Mouse (Mus musculus) spleen, adult 12 weeks (tissue): Measurements from ENCODE around the gene Rex1bd.

Source experiments
- DNase-seq: peaks from one replicate; pipeline ENCODE4 v3.0.0; 2022; ENCODE audit warnings: low spot score

Gene Rex1bd

GRCm38 (mm10) chr8:70477269-70477982 lies 29.1 kb downstream of the Rex1bd start:
- DNase-seq: no peak

- DNase-seq: peak; percentile 98
Measured at GRCm38 (mm10) chr8:70476333-70477268, 30.0 kb downstream of the Rex1bd start, which contains the start of gene Klhl26. Klhl26 (minus strand) TSS chr8:70476968.

- no peak for DNase-seq
Measured at GRCm38 (mm10) chr8:70471856-70472255, 34.7 kb downstream of the Rex1bd start.

GRCm38 (mm10) chr8:70469938-70470337 lies 36.6 kb downstream of the Rex1bd start:
- no peak for DNase-seq

- no peak for DNase-seq
Measured at GRCm38 (mm10) chr8:70469295-70469916, 37.1 kb downstream of the Rex1bd start.

- no peak for DNase-seq
Measured at GRCm38 (mm10) chr8:70468733-70469132, 37.8 kb downstream of the Rex1bd start.

GRCm38 (mm10) chr8:70467907-70468306 lies 38.6 kb downstream of the Rex1bd start:
- no peak for DNase-seq

- no peak for DNase-seq
Measured at GRCm38 (mm10) chr8:70467229-70467725, 39.3 kb downstream of the Rex1bd start.

GRCm38 (mm10) chr8:70466771-70467170 lies 39.8 kb downstream of the Rex1bd start:
- no peak for DNase-seq

- no peak for DNase-seq
Measured at GRCm38 (mm10) chr8:70466305-70466704, 40.2 kb downstream of the Rex1bd start.

- DNase-seq: no peak
Measured at GRCm38 (mm10) chr8:70465701-70466100, 40.9 kb downstream of the Rex1bd start.

GRCm38 (mm10) chr8:70464162-70464561 lies 42.4 kb downstream of the Rex1bd start:
- DNase-seq: no peak

GRCm38 (mm10) chr8:70463306-70463705 lies 43.2 kb downstream of the Rex1bd start:
- DNase-seq: no peak

GRCm38 (mm10) chr8:70462516-70462813 lies 44.1 kb downstream of the Rex1bd start:
- DNase-seq: no peak

GRCm38 (mm10) chr8:70461765-70462515 lies 44.6 kb downstream of the Rex1bd start:
- no peak for DNase-seq

GRCm38 (mm10) chr8:70460606-70461005 lies 45.9 kb downstream of the Rex1bd start:
- DNase-seq: no peak

GRCm38 (mm10) chr8:70460199-70460598 lies 46.4 kb downstream of the Rex1bd start:
- DNase-seq: no peak

- no peak for DNase-seq
Measured at GRCm38 (mm10) chr8:70459636-70460035, 46.9 kb downstream of the Rex1bd start.

GRCm38 (mm10) chr8:70458462-70458861 lies 48.1 kb downstream of the Rex1bd start:
- DNase-seq: no peak

- no peak for DNase-seq
Measured at GRCm38 (mm10) chr8:70457882-70458281, 48.7 kb downstream of the Rex1bd start.

GRCm38 (mm10) chr8:70456996-70457395 lies 49.6 kb downstream of the Rex1bd start:
- DNase-seq: no peak
